In genomic region chr4:108790507-108790906, GRCm38 (mm10) we compare ENCODE assay signal across 22 mouse cellular contexts. TPM values are rescaled to one million over a fixed set of nuclear protein-coding genes. Genes with fewer than 3 reads are reported as not detected.
"Had no signal": no experiment of that assay in that cellular context is flagged by ENCODE, and none has a peak within 500 bp of the region (broad histone marks: within the 10 kb centered on the region; RNA-seq: fewer than 3 reads in every experiment).

No protein-coding gene starts in this region.

- DNase-seq: kidney, adult 18-20 months; kidney, adult 9 months; kidney, postnatal 14 days; kidney, postnatal 4 days; liver; lung, adult 18-20 months; lung, postnatal 14 days; midbrain, embryonic 14.5 days; retina, postnatal 1 day; right cerebral cortex, postnatal 4 days; thymus, postnatal 25 days had no signal

- ATAC-seq: inflammation-experienced regulatory T-cells, adult 6 months; intestine, embryonic 16.5 days; liver, embryonic 12.5 days had no signal

- H3K36me3 ChIP-seq: limb, embryonic 10.5 days; limb, embryonic 13.5 days; liver, embryonic 12.5 days; liver, embryonic 15.5 days; lung, embryonic 15.5 days; neural tube, embryonic 13.5 days; stomach, embryonic 15.5 days had no signal

- H3K27me3 ChIP-seq: limb, embryonic 13.5 days; liver, embryonic 12.5 days; liver, embryonic 15.5 days; lung, embryonic 15.5 days; neural tube, embryonic 13.5 days; stomach, embryonic 15.5 days had no signal

RNA-seq across cellular contexts. Expression of gene Zfyve9, which starts 9.9 kb away (rescaled TPM):
- total RNA-seq: megakaryocyte-erythroid progenitor cell, adult 5-6 weeks had no signal

RNA-seq across cellular contexts. Expression of gene A730015C16Rik, which starts 57.9 kb away (rescaled TPM):
- total RNA-seq: layer of hippocampus, adult 18-20 months had no signal
